Comparison of ENCODE assay signal across 7 mouse cellular contexts in genomic region chr10:19934384-19935294, GRCm38 (mm10). TPM values are rescaled to one million over a fixed set of nuclear protein-coding genes. Genes with fewer than 3 reads are reported as not detected.
A peak's percentile ranks its signal among the peaks of the same experiment; 100 is the strongest.
DNase-seq lines count a peak whose midpoint lies in the region; ATAC-seq and TF ChIP-seq lines count a peak whose summit lies in the region.

Gene Map3k5 (plus strand): TSS chr10:19934472.

- H3K27me3 ChIP-seq in forebrain, embryonic 13.5 days: peaks cover 20% of the 10 kb centered on the region
- peaks cover 58% of the 10 kb centered on the region for H3K27me3 ChIP-seq in hindbrain, embryonic 10.5 days (ENCODE audit: insufficient read depth, poor library complexity, severe bottlenecking)
- no peaks in the 10 kb centered on the region for H3K27me3 ChIP-seq in small intestine, adult 2 months (ENCODE audit: control insufficient read depth, insufficient read depth, low read length)

- no peaks in the 10 kb centered on the region for H3K36me3 ChIP-seq in forebrain, embryonic 13.5 days (ENCODE audit: poor library complexity, severe bottlenecking)
- no peaks in the 10 kb centered on the region for H3K36me3 ChIP-seq in hindbrain, embryonic 10.5 days
- H3K36me3 ChIP-seq in small intestine, adult 2 months (ENCODE audit: control insufficient read depth, insufficient read depth, low read length): no peaks in the 10 kb centered on the region

- H3K9ac ChIP-seq in forebrain, embryonic 13.5 days: peak within 1 kb of the TSS; percentile 70

- no peak for TF ChIP-seq POLR2A in small intestine, adult 2 months (IDR thresholded peaks at IDR 0.05; ENCODE audit: low read depth, low read length)

- peak within 1 kb of the TSS; percentile 44 for H3K27ac ChIP-seq in forebrain, embryonic 13.5 days
- peak within 1 kb of the TSS; percentile 87 for H3K27ac ChIP-seq in hindbrain, embryonic 10.5 days
- H3K27ac ChIP-seq in small intestine, adult 2 months (ENCODE audit: insufficient read depth, low read depth, low read length): peak within 1 kb of the TSS; percentile 95

- no peak for TF ChIP-seq CTCF in small intestine, adult 2 months (IDR thresholded peaks at IDR 0.05; ENCODE audit: extremely low read depth, insufficient read length, insufficient replicate concordance, low read depth, low read length)

- under 1% methylated on average over 59 of the region's 95 CpGs for WGBS in forebrain, embryonic 13.5 days
- under 1% methylated on average over 93 of the region's 95 CpGs for WGBS in hindbrain, embryonic 10.5 days
- WGBS in small intestine, adult 2 months: under 1% methylated on average over 95 of the region's 95 CpGs

- H3K4me1 ChIP-seq in forebrain, embryonic 13.5 days: peaks cover 14% of the 10 kb centered on the region
- H3K4me1 ChIP-seq in hindbrain, embryonic 10.5 days (replicated peaks): peaks cover 38% of the 10 kb centered on the region
- H3K4me1 ChIP-seq in small intestine, adult 2 months (ENCODE audit: control insufficient read depth, insufficient read depth, insufficient read length, low read length): peaks cover 14% of the 10 kb centered on the region; the same call in 1 of the 2 replicates

- ATAC-seq in forebrain, embryonic 13.5 days: peak; percentile 85

- peak within 1 kb of the TSS; percentile 97 for H3K4me2 ChIP-seq in forebrain, embryonic 13.5 days

- peak within 1 kb of the TSS; percentile 72 for H3K4me3 ChIP-seq in forebrain, embryonic 13.5 days
- peak within 1 kb of the TSS; percentile 74 for H3K4me3 ChIP-seq in hindbrain, embryonic 10.5 days
- H3K4me3 ChIP-seq in small intestine, adult 2 months (ENCODE audit: low read depth, low read length): peak within 1 kb of the TSS; percentile 98

- no peaks in the 10 kb centered on the region for H3K9me3 ChIP-seq in forebrain, embryonic 13.5 days (replicated peaks)
- no peaks in the 10 kb centered on the region for H3K9me3 ChIP-seq in hindbrain, embryonic 10.5 days

- peak; percentile 77 for DNase-seq in Muller cell, postnatal 12 days (ENCODE audit: inconsistent ontology term)
- DNase-seq in brain, adult 2 months (ENCODE audit: low read depth, low spot score): peak; percentile 46
- peak; percentile 75 for DNase-seq in hindbrain, embryonic 10.5 days (ENCODE audit: low spot score)
- DNase-seq in layer of hippocampus, postnatal 25 days (ENCODE audit: extremely low spot score in 1 of 2, low spot score in 1 of 2): peak; percentile 21 to 44
- peak; percentile 46 for DNase-seq in lung, postnatal 36 days

RNA-seq across cellular contexts. Expression of gene Map3k5, which starts in this region (rescaled TPM):
- 0.36 and 0.64 TPM in 2 replicates for polyA plus RNA-seq in forebrain, embryonic 13.5 days (2015; fragmentation: Nextera tagmentation; extraction: Ambion mirVana)
- 0.46 and 0.55 TPM in 2 replicates for polyA plus RNA-seq in hindbrain, embryonic 10.5 days (2016; fragmentation: Nextera tagmentation; extraction: Ambion mirVana)
- 10 to 100 TPM; 22.6 to 23.5 TPM for total RNA-seq in layer of hippocampus, postnatal 25 days (2021)
- 1.6 and 2.2 TPM in 2 replicates for polyA plus RNA-seq in small intestine, adult 2 months (2012; rRNA removed)

Comparison
In these comparisons a context has a peak if more than half of its experiments do, and no peak if none do; other contexts are left out.
1. Peak in every context shown above with its lines: DNase-seq, ATAC-seq, H3K4me3 ChIP-seq and H3K27ac ChIP-seq.
2. Peak in ATAC-seq, H3K4me3 ChIP-seq, H3K27ac ChIP-seq, H3K9ac ChIP-seq and H3K4me2 ChIP-seq in forebrain, embryonic 13.5 days; RNA of the gene not detected or under 1 TPM.
3. Peak in DNase-seq, H3K4me3 ChIP-seq and H3K27ac ChIP-seq in hindbrain, embryonic 10.5 days; RNA of the gene not detected or under 1 TPM.
4. H3K27ac ChIP-seq: peak in every context shown above with its lines; median percentile 95 in small intestine, adult 2 months; 87 in hindbrain, embryonic 10.5 days; 44 in forebrain, embryonic 13.5 days.